Mouse (Mus musculus) thymus, postnatal 0 days (tissue): ENCODE measurements around the gene Uba52. TPM values are rescaled to one million over a fixed set of nuclear protein-coding genes. Genes with fewer than 3 reads are reported as not detected.

Experiments used
- DNase-seq: peaks from one replicate; pipeline ENCODE4 v3.0.0-alpha.2; 2015; ENCODE audit warnings: low spot score
- polyA plus RNA-seq: library from polyadenylated mRNA; unstranded; fragments of >200 nt; fragmentation: Nextera tagmentation; extraction: Ambion mirVana; gene quantifications from 2 replicates; pipeline ENCODE4 v1.2.1, GENCODE M21; 2015

Gene Uba52
- polyA plus RNA-seq, 1 experiment from 2014 or later, result 1,327 TPM

DNA sequence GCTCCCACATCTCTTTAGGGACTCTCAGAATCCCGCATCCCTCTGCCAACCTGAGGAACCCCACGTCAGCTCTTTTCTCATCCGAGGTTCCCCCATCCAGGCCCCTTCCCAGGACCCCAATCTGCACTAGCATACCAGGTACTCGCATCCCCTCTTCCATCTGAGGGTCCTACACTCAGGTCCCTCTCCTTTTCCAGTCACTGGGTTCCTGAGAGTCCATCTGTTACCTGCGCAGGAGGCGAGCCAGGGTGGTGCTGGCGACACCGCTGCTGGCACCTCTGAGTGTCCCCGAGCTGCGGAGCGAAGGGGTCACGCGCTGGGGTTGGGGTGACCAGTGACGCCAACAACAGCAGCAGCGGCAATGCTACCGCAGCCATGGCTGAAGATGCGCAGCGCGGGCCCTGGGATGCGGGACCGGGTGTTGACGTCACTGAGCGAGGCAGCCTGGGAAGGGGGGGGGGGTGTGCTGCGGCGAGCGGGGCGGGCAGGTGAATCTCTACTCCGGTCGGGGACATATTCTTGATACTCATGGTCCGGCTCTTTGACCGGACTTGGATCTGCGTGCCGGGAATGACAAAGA is 23.6 kb downstream of the Uba52 start, which contains the start of gene Tmem59l:
Tmem59l (minus strand) TSS at position 418 of the 580 bp plus-strand sequence.
- DNase-seq, result no peak

DNA sequence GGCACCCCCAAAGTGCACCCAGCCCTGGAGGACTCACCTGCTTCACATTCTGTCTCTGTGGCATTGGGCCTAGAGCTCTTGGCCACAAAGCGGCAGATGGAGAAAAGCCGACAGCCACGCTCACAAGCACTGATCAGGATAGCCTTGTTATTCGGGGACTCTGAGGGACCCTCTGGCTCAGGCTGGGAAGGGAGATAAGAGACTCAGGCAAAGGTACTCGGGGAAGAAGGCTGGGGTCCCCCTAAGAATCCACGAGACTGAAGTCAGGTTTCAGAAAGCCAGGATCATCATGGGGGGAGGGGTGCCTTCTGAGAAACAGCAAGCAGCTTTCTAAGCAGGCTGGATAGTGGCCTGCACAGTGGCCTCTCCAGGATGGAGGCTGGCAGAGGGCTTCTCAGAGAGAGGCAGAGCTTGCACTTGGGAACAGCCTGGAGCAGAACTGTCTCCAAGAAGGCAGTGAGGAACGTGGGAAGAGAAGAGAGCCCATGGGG is 24.4 kb downstream of the Uba52 start:
- DNase-seq, result no peak

DNA sequence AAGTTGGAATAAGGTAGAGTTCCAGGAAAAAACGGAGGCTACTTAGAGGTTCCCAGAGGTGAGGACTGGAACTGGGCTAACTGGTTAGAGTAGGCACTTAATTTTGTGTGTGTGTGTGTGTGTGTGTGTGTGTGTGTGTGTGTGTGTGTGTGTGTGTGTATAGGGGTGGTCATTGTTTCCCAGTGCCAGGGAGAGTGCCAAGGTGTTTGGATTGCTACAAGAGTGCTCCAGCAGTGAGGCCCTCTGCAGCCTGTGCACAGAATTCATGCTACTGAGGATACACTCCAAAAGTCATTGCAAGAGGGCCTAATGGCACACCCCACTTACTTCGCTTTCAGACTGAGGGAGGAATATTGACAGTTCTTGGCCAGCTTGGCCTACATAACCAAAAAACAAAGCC is 27.7 kb downstream of the Uba52 start:
- DNase-seq, result no peak

DNA sequence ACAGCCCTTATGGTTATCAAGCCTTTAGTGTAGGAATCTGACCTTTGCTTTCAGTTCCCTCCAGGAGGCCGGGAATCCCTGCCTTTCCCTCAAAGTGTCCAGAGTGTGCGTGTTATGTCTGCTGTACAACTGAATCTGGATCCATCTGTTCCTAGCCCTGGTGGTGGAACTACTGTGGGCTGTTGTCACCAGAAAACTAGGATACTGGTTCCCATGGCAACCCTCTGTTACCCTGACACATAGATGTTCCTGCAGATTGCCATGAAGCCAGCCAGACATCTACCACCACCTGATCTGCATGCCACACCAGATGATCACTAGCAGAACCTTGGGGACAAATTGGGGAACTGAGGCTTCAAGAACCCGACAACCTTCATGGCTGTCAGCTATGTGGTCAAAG is 28.7 kb downstream of the Uba52 start:
- DNase-seq, result no peak

DNA sequence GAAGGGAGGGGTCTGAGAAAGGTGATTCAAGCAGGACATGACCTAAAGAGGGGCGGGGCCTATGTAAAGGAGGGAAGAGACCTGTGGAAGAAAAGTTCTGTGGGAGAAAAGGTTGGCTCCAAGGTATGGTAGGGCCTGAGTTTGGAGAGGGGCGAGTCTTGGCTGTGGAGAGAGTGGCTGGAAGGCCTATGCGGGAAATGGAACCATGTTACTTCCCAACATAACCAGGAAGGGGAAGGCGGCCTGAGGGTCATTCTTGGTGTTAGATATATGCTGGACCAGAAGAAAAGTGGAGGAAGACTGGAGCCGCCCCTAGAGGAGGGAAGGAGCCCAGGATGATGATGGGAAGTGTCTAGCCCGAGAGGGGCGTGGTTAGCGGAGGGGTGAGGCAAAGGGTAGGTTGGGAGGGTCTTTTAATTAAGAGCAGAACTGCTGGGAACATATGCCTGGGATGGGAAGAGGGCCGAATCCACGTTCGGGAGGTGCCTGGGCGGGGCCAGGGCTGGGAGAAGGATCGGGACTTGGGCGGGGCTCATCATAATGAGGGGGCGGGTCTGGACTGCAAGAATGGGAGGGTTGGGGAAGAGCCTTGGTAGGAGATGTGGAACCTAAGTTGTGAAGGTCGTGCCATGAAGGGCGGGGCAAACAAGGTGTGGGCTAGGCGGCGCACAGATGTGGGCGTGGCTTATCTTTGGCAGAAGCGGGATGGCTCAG is 33.2 kb downstream of the Uba52 start:
- peak; percentile 19 for DNase-seq

DNA sequence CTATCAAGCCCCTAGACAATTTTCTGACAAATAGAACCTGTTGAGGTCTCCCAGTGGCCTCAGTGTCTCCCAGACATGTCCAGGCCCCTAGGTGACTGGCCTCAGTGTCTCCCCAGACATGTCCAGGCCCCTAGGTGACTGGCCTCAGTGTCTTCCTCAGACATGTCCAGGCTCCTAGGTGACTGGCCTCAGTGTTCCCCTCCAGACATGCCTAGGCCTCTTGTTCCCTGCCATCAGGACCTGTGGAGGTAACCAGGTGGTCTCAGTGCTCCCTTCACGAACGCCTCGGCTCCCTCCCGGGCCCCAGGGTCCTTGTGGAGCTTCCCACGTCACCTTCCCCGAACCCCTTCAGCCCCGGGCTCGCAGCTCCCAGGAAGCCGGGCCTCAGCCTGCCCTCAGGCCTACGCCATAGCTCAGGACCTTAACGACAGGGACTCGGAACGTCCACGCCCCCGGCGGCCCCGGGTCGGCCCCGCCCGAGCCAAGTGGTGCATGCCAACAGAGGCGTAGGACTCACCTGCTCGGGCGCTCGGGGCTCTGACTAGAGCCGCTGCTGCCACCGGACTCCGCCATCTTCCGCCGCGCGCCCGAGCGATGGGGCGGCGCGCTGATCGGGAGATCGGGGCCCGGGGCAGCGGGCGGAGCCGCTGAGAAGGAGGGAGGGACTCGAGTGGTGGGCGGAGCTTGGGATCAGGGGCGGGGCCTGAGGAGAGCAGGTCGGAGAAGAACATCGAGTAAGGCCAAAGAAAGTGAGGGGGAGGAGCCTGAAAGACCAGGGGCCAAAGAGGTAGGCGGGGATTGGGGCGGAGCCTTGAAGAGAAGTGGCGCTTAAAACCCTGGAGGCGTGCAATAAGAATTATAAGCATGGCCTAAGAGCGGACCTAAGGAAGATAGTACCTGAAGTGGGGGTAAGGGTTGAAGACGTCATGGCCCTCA is 34.0 kb downstream of the Uba52 start, which contains the start of gene Klhl26:
Klhl26 (minus strand) TSS at position 636 of the 936 bp plus-strand sequence.
- DNase-seq, result peak; percentile 88

DNA sequence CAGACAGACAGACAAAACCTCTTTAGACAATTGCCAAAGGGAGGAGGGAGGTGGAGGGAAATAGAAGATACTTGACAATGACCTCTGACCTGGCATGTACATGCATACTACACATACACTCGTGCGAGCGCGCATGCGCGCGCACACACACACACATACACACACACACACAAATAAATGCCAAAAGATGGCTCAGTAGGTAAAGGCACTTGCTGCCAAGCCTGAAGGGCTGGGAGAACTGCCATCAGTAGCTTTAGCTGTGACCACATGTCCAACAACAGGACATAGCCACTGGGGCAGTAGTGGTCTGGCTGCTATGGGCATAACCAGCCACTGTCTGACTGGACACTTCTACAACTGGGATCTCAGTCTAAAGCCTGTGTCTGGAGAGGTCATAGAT is 38.7 kb downstream of the Uba52 start:
- DNase-seq, result no peak

DNA sequence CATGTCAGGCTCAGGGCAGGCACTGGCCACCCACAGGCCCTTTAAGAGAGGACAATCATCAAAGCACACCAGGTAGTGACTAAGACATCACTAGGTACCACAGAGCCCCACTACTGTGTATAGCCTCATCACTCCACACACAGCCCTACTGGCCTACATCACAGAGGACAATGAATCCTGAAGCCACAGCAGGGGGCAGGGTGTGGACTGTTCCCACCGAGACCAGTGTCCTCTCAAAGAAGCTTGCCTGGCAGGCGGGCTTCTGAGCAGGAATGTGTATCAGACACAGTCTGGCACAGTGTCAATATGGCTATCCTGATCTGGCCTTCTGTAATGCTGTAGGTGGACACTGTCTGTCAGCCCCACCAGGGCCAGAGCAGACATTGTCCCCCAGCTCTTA is 40.7 kb downstream of the Uba52 start:
- no peak for DNase-seq

DNA sequence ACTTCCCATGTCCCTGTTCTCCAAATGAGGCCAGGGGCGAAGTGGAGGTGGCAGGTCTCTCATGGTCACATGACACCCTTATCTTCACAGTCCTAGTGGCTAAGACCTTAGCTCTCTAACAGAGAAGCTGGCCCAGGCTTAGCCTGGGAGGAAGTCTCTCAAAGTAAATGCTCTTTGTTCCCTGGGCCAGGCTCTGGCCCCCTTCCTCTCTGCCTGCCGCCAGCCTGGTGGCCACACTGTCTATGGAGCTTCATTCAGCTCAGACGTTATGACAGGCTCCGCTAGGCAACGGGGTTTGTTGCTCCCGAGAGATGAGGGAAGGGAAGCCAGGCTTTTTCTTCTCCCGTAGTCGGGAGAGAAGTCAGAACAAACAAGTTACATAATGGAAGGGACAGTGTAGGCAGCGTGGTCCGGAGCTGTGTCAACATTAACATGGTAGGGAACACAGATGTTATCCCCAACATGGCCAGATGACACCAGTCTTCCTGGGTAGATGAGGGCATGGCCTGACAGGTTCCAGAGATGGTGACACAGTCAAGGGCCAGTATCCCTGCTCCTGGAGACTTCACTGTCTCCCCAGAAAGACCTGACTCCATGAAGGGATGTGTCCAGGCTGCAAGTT is 41.2 kb downstream of the Uba52 start:
- DNase-seq, result no peak

DNA sequence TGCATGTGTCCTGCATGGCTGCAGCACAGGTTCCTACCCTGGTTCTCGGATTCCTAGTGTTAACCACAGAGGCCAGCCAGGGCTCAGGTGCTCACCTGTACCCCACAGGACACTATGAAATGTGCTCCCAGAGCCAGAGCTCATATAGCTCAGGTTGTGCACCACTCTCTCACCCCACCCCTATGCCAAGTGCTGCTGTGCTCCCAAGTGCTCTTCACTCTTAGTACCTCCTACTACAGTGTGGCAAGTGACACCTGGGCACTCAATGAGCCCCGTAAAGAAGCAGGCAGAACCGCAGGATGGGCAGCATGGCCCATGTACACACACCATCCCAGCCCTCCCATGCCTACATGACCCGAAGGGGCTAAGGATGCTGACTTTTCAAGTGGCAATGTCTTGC is 41.9 kb downstream of the Uba52 start:
- no peak for DNase-seq

DNA sequence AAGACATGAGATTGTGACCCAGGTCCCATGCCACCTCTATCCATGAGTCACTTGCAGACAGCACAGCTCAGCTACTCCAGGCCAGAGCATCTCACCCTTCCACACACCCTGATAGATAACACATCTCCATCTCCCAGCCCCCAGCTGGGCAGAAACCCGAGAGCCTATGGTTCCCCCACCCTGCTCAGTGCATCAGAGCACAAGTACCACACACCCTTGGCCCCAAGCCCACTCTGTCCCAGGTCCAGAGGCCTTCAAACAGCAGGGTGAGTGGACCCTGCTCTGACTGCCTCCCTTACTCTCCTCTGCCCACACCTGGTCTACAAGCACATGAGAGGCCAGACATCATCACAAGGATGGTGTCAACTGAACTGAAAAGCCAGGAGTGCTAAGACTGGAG is 42.7 kb downstream of the Uba52 start:
- no peak for DNase-seq

DNA sequence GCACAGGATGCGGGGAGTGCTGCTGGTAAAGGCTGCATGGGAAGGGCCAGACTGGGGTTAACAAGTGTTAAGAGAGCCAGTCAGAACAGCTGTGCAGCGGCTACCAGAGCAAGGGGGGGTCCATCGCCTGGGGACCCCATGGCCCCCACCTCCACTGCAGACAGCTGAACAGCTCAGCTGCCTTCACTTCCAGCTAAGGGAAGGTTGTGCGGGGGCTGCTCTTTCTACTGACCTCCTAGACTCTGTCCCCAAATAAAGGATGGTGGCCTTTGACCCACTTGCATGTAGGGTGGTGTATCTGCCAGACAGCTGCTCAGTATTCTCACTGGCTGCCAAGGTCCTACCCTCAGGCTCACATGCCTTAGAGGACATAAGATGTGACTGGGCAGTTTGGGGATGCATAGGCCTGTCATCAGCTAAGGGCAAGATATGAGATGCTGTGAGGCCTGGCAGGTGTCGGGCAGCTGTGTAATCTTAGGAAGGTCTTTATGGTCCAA is 43.3 kb downstream of the Uba52 start:
- no peak for DNase-seq

DNA sequence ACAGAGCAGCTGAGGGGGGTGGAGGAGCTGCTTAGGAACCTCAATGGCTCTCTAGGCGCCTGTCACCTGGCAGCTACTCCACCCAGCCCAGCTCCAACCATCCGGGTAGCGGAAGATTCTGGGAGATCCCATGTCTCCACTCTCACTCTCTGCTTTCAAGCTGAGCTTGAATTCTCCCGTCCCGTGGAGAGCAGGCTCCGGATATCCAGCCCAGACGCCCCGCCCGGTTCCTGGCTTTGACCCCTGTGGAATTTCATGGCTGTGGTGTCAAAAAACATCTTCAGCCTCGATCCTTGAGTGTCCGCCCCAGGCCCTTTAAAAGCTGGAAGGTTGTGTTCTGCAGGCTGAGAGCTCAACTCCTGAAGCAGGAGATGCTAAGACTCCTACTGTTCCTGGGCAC is 43.8 kb downstream of the Uba52 start:
- DNase-seq, result no peak

DNA sequence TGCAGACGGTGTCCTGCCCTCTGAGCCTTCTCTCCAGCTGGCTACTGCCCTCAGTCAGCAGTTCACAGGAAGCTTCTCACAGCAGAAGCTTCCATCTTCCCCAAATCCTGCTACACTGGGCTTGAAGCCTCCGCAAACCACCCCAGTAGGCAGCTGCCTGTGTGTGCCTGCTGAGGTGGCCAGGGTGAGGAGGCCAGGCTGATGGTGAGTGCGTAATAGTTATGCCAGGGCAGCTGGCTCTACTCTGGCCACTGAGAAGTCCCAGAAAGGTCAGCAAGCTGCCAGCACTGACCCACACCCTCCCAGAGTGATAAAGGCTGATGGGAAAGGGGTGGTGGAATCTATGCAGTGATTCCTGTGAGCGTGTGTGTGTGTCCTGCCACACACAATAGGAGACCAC is 44.3 kb downstream of the Uba52 start:
- DNase-seq, result no peak

DNA sequence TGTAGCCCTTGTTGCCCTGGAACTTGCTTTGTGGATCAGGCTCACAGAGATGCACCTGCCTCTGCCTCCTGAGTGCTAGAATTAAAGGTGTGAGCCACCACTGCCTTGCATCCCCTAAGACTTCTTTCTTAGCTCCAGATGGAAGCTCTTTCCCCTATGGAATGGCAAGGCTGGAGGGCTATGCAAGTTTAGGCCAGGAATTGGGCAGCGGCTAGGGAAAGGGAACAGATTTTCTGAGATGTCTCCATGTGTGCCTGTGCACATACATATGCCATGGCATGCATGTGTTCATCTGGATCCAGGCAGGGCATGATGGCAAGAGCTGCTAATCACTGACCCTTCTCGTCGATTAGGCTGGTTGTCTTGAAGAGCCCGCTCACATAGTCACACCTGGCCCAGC is 44.9 kb downstream of the Uba52 start:
- DNase-seq, result no peak

DNA sequence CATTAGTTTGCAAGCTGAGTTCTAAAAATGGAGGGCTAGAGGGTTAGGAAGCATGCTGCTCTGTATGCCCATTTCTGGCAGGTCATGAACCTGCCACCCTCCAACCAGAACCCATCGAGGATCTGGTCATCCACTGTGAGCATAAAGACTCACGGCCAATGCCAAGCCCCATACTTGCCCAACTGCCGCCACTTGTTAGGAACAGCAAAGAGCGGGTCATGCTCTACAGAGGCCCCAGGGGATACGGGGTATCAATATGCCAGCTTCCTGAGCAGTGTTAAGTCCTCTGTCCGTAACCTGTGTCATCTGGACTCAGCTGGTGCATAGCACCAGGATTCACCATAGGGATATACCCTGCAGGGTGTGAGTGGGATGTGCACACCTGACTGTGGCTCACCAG is 46.4 kb downstream of the Uba52 start:
- DNase-seq, result no peak

DNA sequence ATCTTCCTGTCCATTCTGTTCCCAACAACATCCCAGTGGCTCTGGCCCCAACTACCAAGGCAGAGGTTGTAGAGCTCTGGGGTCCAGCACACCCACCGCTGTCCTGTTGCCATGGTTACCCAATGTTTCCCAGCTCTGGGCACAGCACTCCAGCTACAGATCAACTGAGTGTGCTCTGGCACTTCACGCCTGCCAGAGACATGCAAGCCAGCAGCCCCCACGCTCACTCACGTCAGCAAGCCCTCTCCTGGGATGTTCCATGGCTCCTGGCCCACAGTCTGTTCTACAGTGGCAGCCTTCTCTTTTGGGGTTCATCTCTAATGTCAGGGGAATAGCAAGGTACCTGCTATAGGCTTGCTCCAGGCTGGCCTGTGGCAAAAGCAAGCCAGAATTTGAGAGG is 47.3 kb downstream of the Uba52 start:
- no peak for DNase-seq

DNA sequence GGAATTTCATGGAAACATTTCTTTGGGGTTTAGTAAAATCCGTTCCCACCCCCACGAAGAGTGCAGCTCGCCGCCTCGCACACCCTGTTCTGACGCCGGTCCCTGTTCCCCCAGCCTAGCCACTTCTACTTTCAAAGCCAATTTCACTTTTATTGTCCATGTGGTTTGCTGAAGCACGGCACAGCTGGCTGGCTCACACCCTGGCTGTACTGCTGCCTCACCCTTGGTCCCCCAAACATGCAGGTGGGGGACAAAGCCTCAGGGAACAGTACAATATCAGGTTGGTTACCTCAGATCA is 48.1 kb downstream of the Uba52 start:
- DNase-seq, result no peak

DNA sequence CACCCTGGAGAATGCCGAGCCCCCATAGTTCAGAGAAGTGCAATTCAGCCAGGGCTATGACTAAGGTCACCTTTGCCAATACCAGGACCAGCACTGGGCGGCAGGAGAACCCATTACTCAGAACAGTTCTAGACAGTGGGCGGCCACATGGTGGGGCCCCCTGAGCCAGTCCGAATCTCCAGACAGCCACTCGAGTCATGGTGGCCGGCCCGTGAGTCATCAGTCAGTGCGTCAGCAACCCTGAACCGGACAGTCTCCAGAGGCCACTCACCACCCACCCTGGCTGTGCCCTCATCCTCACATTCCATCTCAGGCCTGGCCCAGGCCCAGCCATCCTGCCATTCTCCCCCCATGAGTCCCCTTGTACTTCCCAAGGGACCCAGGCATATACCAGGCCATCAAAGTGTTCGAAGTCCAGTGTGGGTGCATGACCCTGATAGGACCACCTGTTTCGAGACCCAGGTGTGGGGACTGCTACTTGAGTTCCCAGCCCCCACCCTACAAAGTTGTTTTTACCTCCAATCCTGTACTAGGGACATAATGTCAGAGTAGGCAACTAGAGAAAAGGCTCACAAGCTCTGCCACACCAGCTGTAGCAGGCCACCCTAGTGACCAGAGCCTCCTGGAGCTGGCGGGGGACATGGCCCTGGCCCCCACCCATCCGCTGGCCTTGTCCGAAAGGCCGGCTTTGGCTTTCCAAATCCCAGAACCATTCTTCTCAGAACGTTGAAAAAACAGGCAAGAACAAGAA is 48.7 kb downstream of the Uba52 start:
- DNase-seq, result no peak

DNA sequence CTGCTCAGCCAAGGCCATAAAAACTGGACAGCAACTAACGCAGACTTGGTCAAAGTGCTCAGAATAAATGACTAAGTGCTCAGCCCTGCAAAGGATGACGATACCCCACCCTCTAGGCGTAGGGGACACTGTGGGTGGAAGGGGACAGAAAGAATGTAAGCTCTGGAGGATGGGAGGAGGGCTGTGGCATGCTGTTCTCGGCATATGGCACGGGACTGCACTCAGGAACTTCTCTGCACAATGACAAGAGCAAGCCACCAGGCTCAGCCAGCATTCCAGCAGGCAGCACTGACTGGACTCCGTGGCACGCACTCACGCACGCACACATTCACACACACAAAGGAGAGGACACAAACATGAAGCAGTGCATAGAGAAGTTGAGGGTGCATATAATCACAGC is 50.0 kb downstream of the Uba52 start:
- no peak for DNase-seq

DNA sequence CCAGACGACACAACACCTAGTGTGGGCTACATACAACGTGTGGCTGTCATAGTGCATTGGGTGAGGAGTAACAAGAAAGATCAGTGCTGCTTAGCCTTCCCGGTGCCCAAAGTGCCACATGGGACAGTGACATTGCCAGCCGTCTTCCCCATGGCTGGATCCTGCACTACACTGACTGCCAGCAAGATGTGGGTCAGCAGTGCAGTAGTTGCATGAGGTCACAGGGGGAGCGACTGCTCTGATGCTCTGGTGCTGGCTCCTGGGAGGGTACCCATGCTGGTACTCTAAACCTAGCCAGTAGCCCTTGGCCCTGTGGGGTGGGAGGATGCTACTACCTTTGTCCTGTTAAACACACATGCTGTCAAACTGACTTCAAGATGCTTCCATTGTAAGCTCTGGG is 50.4 kb downstream of the Uba52 start:
- no peak for DNase-seq
